Mouse (Mus musculus) forebrain, postnatal 0 days (tissue): Measurements from ENCODE around the gene Rab2b. TPM values are rescaled to one million over a fixed set of nuclear protein-coding genes. Genes with fewer than 3 reads are reported as not detected.

Experiments
- ATAC-seq: fragments of 200-750 bp; cut with Nextera tagmentation; 2 replicates; pipeline ENCODE4 v1.8.0; 2017; ENCODE audit warnings: mild to moderate bottlenecking, moderate library complexity
- DNase-seq: peaks from one replicate; pipeline ENCODE4 v3.0.0-alpha.2; 2015
- H3K27ac ChIP-seq: fragments of 300-500 bp; sonication (generic); 2 replicates; pipeline ENCODE4 v1.5.1; 2014; ENCODE audit warnings: low read depth, mild to moderate bottlenecking, antibody characterized with exemption, low read length, moderate library complexity, mixed read lengths
- H3K27me3 ChIP-seq: fragments of 300-500 bp; sonication (generic); 2 replicates; pipeline ENCODE4 v1.6.1; 2014; ENCODE audit warnings: mild to moderate bottlenecking, low read length, mixed read lengths; ENCODE audit not compliant: insufficient read depth
- H3K36me3 ChIP-seq: fragments of 300-500 bp; sonication (generic); 2 replicates; pipeline ENCODE4 v1.6.1; 2014; ENCODE audit warnings: mild to moderate bottlenecking, moderate library complexity; ENCODE audit not compliant: insufficient read depth
- H3K4me1 ChIP-seq: fragments of 300-500 bp; sonication (generic); 2 replicates; pipeline ENCODE4 v1.6.1; 2014; ENCODE audit warnings: antibody characterized with exemption; ENCODE audit not compliant: insufficient read depth
- H3K4me2 ChIP-seq: fragments of 300-500 bp; sonication (generic); 2 replicates; pipeline ENCODE4 v1.6.1; 2014; ENCODE audit warnings: low read depth, mild to moderate bottlenecking, moderate library complexity
- H3K4me3 ChIP-seq: fragments of 300-500 bp; sonication (generic); 2 replicates; pipeline ENCODE4 v1.5.1; 2014; ENCODE audit warnings: low read depth, low read length, mixed read lengths
- H3K9ac ChIP-seq: fragments of 300-500 bp; sonication (generic); 2 replicates; pipeline ENCODE4 v1.6.1; 2014; ENCODE audit warnings: mild to moderate bottlenecking
- H3K9me3 ChIP-seq: fragments of 300-500 bp; sonication (generic); 2 replicates; pipeline ENCODE4 v1.6.1; 2016; ENCODE audit warnings: low read length
- CTCF ChIP-seq: sonication (generic); IDR thresholded peaks from 2 replicates; pipeline ENCODE4 v1.5.1; 2016; ENCODE audit warnings: antibody characterized with exemption, control low read depth, low read depth
- WGBS: fragments of 180-500 bp; shearing (Covaris S2); extraction: QIAGEN DNeasy Blood & Tissue Kit; methylation state at CpG from one replicate; pipeline ENCODE4 v1.1.7; 2014; 5-methylcytosine and 5-hydroxymethylcytosine counted together
- polyA plus RNA-seq: library from polyadenylated mRNA; unstranded; fragments of >200 nt; fragmentation: Nextera tagmentation; extraction: Ambion mirVana; gene quantifications from 2 replicates; pipeline ENCODE4 v1.2.1, GENCODE M21; 2015
- total RNA-seq: library from RNA; depleted of rRNA; stranded (reverse); fragments of >200 nt; gene quantifications from 2 replicates; pipeline ENCODE4 v1.2.3, GENCODE M21; 2014; rRNA removed

The Rab2b gene
- 43.3 and 55.0 TPM in 2 replicates for total RNA-seq
- 36.5 and 46.2 TPM in 2 replicates for polyA plus RNA-seq

- peak within 1 kb of the TSS; percentile 62 for H3K4me2 ChIP-seq
- H3K4me1 ChIP-seq = peaks cover 9% of the 10 kb centered on the region; the same call in 1 of the 2 replicates
- H3K9ac ChIP-seq = peak within 1 kb of the TSS; percentile 76
- peak within 1 kb of the TSS; percentile 85 for H3K27ac ChIP-seq
- H3K27me3 ChIP-seq = no peaks in the 10 kb centered on the region
- ATAC-seq (peak; percentile 98), DNase-seq (peak; percentile 99)
- peak within 1 kb of the TSS; percentile 71 for H3K4me3 ChIP-seq
- no peaks in the 10 kb centered on the region for H3K9me3 ChIP-seq
- peak; percentile 100 for TF ChIP-seq CTCF
- H3K36me3 ChIP-seq = peaks cover 13% of the 10 kb centered on the region; the same call in 1 of the 2 replicates
- WGBS = under 1% methylated on average over 66 of the region's 66 CpGs
Observed at GRCm38 (mm10) chr14:52278932-52279746, at the start of gene Rab2b, which contains the start of gene Tox4. Gene Rab2b (minus strand): TSS chr14:52279545. Gene Tox4 (plus strand): TSS chr14:52279146.

DNA sequence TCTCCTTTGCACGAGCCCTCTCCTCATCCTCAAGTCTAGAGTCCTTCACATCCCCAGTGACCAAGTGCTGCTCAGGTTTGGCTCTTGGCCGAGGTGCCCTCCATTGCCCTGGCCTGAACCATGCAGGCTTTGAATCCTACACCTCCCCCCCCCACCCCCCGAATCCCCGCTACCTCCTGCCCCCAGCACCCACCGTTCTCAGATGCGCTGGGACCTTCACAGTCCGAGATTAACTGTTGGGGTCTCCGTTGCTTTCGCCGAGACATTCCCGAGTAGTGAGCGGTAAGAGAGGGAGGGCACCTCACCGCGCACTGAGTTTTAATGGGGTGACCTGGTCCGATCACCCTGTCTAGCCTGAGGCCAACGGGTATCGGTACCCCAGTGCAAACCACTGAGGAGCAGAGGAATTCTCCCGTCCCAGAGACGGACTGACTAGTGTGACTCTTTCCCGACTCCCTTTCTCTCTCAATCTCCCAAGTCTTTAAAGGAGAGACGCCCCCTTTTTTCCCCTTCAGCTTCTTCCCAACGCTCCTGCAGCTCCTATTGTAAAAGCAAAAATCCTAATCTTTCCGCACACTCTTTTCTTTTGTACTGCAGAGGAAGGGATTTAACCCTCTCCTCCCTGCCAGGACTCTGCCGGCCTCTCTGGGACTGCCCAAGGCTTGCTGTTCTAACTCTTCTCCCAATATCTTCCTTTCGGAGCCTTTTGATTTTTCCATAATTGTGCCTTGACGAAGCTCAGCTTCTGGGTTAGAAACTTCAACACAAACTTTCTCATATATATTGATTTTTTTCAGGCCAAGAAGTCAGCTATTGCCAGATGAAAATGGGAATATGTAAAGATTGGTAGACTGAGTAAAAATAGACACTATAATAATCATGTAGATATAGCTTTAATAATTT lies 48.8 kb upstream of the Rab2b start, which contains the start of gene Sall2:
Gene Sall2, minus strand, starts transcription at position 853 of the 903 bp plus-strand sequence.
- Histone ChIP-seq H3K27me3 (peaks cover 9% of the 10 kb centered on the region; the same call in 1 of the 2 replicates), H3K9me3 (no peaks in the 10 kb centered on the region), H3K4me3 (peak within 1 kb of the TSS; percentile 47), H3K4me2 (peak within 1 kb of the TSS; percentile 87), H3K27ac (peak within 1 kb of the TSS; percentile 62), H3K9ac (peak within 1 kb of the TSS; percentile 45), H3K36me3 (no peaks in the 10 kb centered on the region), H3K4me1 (no peaks in the 10 kb centered on the region; the same call in 1 of the 2 replicates)
- peak; percentile 55 for ATAC-seq
- DNase-seq = no peak
- WGBS = 1% methylated on average over 26 of the region's 26 CpGs
- no peak for TF ChIP-seq CTCF

DNA sequence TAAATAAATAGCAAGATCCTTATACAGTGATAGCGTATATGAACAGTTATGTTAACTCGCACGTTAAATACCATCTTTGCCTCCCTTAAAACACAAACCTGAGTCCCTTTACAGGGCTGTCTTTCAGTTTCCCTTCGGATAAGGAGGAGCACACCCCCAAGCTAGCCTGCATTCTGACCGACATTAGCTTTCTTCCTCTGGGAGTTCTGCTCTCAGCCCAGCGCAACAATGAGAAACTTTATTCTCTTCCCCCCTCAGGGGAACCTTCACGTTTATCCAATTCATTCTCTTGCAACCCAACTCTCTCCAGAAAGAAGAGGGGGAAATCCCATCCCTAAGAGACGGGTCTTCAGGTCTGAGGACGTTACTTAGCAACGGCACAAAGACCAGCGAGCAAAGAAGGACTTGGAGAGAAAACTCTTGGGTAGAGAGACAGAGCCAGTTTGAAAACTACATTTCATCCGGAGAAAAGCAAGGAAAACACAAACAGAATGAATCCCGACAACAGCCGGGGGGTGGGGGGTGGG lies 48.1 kb upstream of the Rab2b start:
- under 1% methylated on average over 14 of the region's 14 CpGs for WGBS
- Histone ChIP-seq H3K27ac (peak overlapping the region; percentile 62), H3K4me1 (no peaks in the 10 kb centered on the region; the same call in 1 of the 2 replicates), H3K4me2 (peak overlapping the region; percentile 87), H3K36me3 (no peaks in the 10 kb centered on the region), H3K9ac (peak overlapping the region; percentile 45), H3K4me3 (peak overlapping the region; percentile 47), H3K27me3 (peaks cover 9% of the 10 kb centered on the region; the same call in 1 of the 2 replicates), H3K9me3 (no peaks in the 10 kb centered on the region)
- DNase-seq = peak; percentile 44
- no peak for TF ChIP-seq CTCF
- peak; percentile 79 for ATAC-seq

GRCm38 (mm10) chr14:52325890-52326289 lies 46.5 kb upstream of the Rab2b start:
- DNase-seq = no peak
- H3K4me3 ChIP-seq = no peak overlapping the region
- H3K4me2 ChIP-seq = no peak overlapping the region
- peak; percentile 58 for TF ChIP-seq CTCF
- 5% methylated on average over 4 of the region's 4 CpGs for WGBS
- H3K36me3 ChIP-seq = no peaks in the 10 kb centered on the region
- ATAC-seq = peak; percentile 66
- no peaks in the 10 kb centered on the region; the same call in 1 of the 2 replicates for H3K4me1 ChIP-seq
- H3K9me3 ChIP-seq = no peaks in the 10 kb centered on the region
- no peak overlapping the region for H3K27ac ChIP-seq
- H3K9ac ChIP-seq = no peak overlapping the region
- H3K27me3 ChIP-seq = peaks cover 9% of the 10 kb centered on the region; the same call in 1 of the 2 replicates

- no peak for DNase-seq
- ATAC-seq = no peak
- no peak for TF ChIP-seq CTCF
- Histone ChIP-seq H3K4me3 (no peak overlapping the region), H3K4me1 (peaks cover 7% of the 10 kb centered on the region; the same call in 1 of the 2 replicates), H3K9ac (no peak overlapping the region), H3K27me3 (no peaks in the 10 kb centered on the region), H3K27ac (no peak overlapping the region), H3K9me3 (no peaks in the 10 kb centered on the region), H3K36me3 (no peaks in the 10 kb centered on the region), H3K4me2 (no peak overlapping the region)
- 35% methylated on average over 6 of the region's 6 CpGs for WGBS
Observed at GRCm38 (mm10) chr14:52319361-52319760, 40.0 kb upstream of the Rab2b start.
